In the genomic region with DNA sequence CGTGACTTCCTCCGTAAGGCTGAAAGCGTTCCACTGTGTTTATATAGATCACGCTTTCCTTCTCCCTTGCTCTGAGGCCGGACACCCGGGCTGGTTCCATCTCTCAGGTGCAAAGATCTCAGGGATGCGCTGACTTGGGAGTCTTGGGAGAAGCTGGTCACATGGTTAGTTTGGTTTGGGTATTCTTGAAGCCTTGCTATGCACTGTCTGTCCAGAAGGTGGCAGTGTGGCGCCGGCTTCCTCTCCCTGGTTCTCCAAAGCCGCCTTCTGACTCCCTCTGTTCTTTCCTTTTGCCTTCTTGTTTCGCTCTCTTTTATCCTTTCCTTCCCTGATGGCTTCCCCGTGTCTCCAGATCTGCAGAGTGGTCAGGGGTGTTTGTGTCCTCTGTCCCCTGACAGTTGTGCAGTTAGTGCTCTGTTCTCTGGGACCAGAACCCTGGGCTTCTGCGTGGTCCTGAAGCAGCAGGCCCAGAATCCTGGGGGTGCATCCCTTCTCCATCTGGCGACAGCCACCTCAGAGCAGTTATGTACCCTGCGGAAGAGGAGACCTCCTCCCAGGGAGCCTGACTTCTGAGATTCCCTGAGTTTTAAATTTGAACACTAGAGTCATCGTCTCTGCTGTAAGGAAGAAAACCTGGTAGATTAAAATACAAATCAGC, we compare ENCODE assay signal across 9 mouse cellular contexts.
DNase-seq lines count a peak whose midpoint lies in the region; ATAC-seq and TF ChIP-seq lines count a peak whose summit lies in the region.
"Had no signal": no experiment of that assay in that cellular context is flagged by ENCODE, and none has a peak within 500 bp of the region (broad histone marks: within the 10 kb centered on the region; RNA-seq: fewer than 3 reads in every experiment).

No protein-coding gene starts in this region.

- no peaks in the 10 kb centered on the region for H3K27me3 ChIP-seq in ES-Bruce4 (ENCODE audit: control insufficient read depth, insufficient read depth, low read length, poor library complexity, severe bottlenecking)
- H3K27me3 ChIP-seq in heart, embryonic 16.5 days (ENCODE audit: control insufficient read depth, insufficient read depth, low read length): no peaks in the 10 kb centered on the region
- no peaks in the 10 kb centered on the region for H3K27me3 ChIP-seq in lung, embryonic 15.5 days
- H3K27me3 ChIP-seq: stomach, embryonic 15.5 days had no signal

- H3K4me3 ChIP-seq in ES-Bruce4 (ENCODE audit: low read depth, low read length): peak overlapping the region; percentile 55
- H3K4me3 ChIP-seq in bone marrow, adult 2 months (replicated peaks; ENCODE audit: control insufficient read depth, low read depth, low read length): no peak overlapping the region
- no peak overlapping the region for H3K4me3 ChIP-seq in heart, embryonic 16.5 days (ENCODE audit: low read length)
- no peak overlapping the region for H3K4me3 ChIP-seq in lung, embryonic 15.5 days
- H3K4me3 ChIP-seq: stomach, embryonic 15.5 days had no signal

- no peak for TF ChIP-seq EP300 in ES-Bruce4 (IDR thresholded peaks at IDR 0.05; ENCODE audit: insufficient read depth, low read depth, low read length)

- no peak for TF ChIP-seq POLR2A in ES-Bruce4 (IDR thresholded peaks at IDR 0.05; ENCODE audit: insufficient read depth, low read length)
- no peak for TF ChIP-seq POLR2A in bone marrow, adult 2 months (IDR thresholded peaks at IDR 0.05; ENCODE audit: borderline replicate concordance, control insufficient read depth, low read depth, low read length)

- H3K27ac ChIP-seq in ES-Bruce4 (ENCODE audit: insufficient read depth, low read length): no peak overlapping the region
- no peak overlapping the region for H3K27ac ChIP-seq in bone marrow, adult 2 months (ENCODE audit: control insufficient read depth, insufficient read depth, low read depth, low read length, poor library complexity)
- no peak overlapping the region for H3K27ac ChIP-seq in heart, embryonic 16.5 days (ENCODE audit: low read length)
- H3K27ac ChIP-seq in lung, embryonic 15.5 days: no peak overlapping the region
- H3K27ac ChIP-seq: stomach, embryonic 15.5 days had no signal

- 45% methylated on average over 16 of the region's 16 CpGs for WGBS in bone marrow, adult 2 months
- 34% methylated on average over 16 of the region's 16 CpGs for WGBS in heart, embryonic 16.5 days
- 36% methylated on average over 16 of the region's 16 CpGs for WGBS in lung, embryonic 15.5 days

- DNase-seq in layer of hippocampus, adult 8-10 months (ENCODE audit: low spot score in 2 of 2): peak; percentile 84 to 94
- DNase-seq in ovary, postnatal 14 days (ENCODE audit: low spot score): peak; percentile 77
- DNase-seq in thymus, postnatal 36 days: peak; percentile 56 to 72

- peak overlapping the region; percentile 16; the same call in 1 of the 2 replicates for H3K9ac ChIP-seq in ES-Bruce4 (ENCODE audit: low read depth, poor library complexity, severe bottlenecking)
- H3K9ac ChIP-seq in heart, embryonic 16.5 days (ENCODE audit: low read length): peak overlapping the region; percentile 54; the same call in 1 of the 2 replicates
- 0 out of 2 replicates have a peak overlapping the region, but pooled peaks have one; percentile 5 for H3K9ac ChIP-seq in lung, embryonic 15.5 days
- H3K9ac ChIP-seq: stomach, embryonic 15.5 days had no signal

- H3K36me3 ChIP-seq in ES-Bruce4 (ENCODE audit: control insufficient read depth, insufficient read depth, low read length, poor library complexity, severe bottlenecking): no peaks in the 10 kb centered on the region
- H3K36me3 ChIP-seq in heart, embryonic 16.5 days (ENCODE audit: control insufficient read depth, insufficient read depth): 0 out of 2 replicates have a peak, but pooled peaks cover 2% of the 10 kb centered on the region
- H3K36me3 ChIP-seq in lung, embryonic 15.5 days: no peaks in the 10 kb centered on the region
- H3K36me3 ChIP-seq: stomach, embryonic 15.5 days had no signal

- no peak overlapping the region for H3K4me2 ChIP-seq in heart, embryonic 16.5 days (ENCODE audit: low read depth, low read length)
- no peak overlapping the region for H3K4me2 ChIP-seq in lung, embryonic 15.5 days
- H3K4me2 ChIP-seq: stomach, embryonic 15.5 days had no signal

- TF ChIP-seq CTCF in ES-Bruce4 (IDR thresholded peaks at IDR 0.05; ENCODE audit: low read depth, low read length): peak; percentile 88
- TF ChIP-seq CTCF in bone marrow, adult 2 months (IDR thresholded peaks at IDR 0.05; ENCODE audit: control insufficient read depth, insufficient read depth, low read length): peak; percentile 90

- peaks cover 3% of the 10 kb centered on the region for H3K4me1 ChIP-seq in ES-Bruce4 (ENCODE audit: control insufficient read depth, insufficient read depth, low read length)
- peaks cover 3% of the 10 kb centered on the region for H3K4me1 ChIP-seq in bone marrow, adult 2 months (ENCODE audit: control insufficient read depth, insufficient read depth, low read length)
- H3K4me1 ChIP-seq in heart, embryonic 16.5 days (ENCODE audit: control insufficient read depth, insufficient read depth, low read length): peaks cover 48% of the 10 kb centered on the region
- H3K4me1 ChIP-seq in lung, embryonic 15.5 days: peaks cover 13% of the 10 kb centered on the region

- H3K9me3 ChIP-seq in ES-Bruce4 (replicated peaks; ENCODE audit: control insufficient read depth, insufficient read depth, low read length, poor library complexity, severe bottlenecking): no peaks in the 10 kb centered on the region
- no peaks in the 10 kb centered on the region for H3K9me3 ChIP-seq in heart, embryonic 16.5 days (replicated peaks; ENCODE audit: control insufficient read depth, low read length)
- H3K9me3 ChIP-seq in lung, embryonic 15.5 days: no peaks in the 10 kb centered on the region
- H3K9me3 ChIP-seq: stomach, embryonic 15.5 days had no signal

- ATAC-seq in erythroblast, adult 5-6 weeks (replicated peaks; ENCODE audit: low FRiP score, poor library complexity, severe bottlenecking): peak; percentile 83
- ATAC-seq in heart, embryonic 16.5 days (replicated peaks; ENCODE audit: extremely low read depth, insufficient read depth, low FRiP score): no peak
- ATAC-seq in lung, embryonic 15.5 days (ENCODE audit: borderline replicate concordance, extremely low read depth, low FRiP score, low TSS enrichment): no peak
